Mouse (Mus musculus) heart, adult 2 months (tissue): ENCODE measurements around the gene Fkbp5.

Source experiments
- CTCF ChIP-seq: fragments of 200-600 bp; IDR thresholded peaks from 2 replicates; pipeline ENCODE4 v1.8.1; 2022; ENCODE audit warnings: antibody characterized with exemption, mild to moderate bottlenecking, moderate library complexity
- EP300 ChIP-seq: fragments of 200-500 bp; IDR thresholded peaks from 2 replicates; pipeline ENCODE4 v1.6.1; 2011; ENCODE audit warnings: low read depth, low read length, control low read depth; ENCODE audit not compliant: insufficient read depth
- POLR2A ChIP-seq: fragments of 200-500 bp; IDR thresholded peaks from 2 replicates; pipeline ENCODE4 v1.6.1; 2011; ENCODE audit warnings: mild to moderate bottlenecking, low read depth, low read length, control low read depth; ENCODE audit not compliant: insufficient read depth

DNA sequence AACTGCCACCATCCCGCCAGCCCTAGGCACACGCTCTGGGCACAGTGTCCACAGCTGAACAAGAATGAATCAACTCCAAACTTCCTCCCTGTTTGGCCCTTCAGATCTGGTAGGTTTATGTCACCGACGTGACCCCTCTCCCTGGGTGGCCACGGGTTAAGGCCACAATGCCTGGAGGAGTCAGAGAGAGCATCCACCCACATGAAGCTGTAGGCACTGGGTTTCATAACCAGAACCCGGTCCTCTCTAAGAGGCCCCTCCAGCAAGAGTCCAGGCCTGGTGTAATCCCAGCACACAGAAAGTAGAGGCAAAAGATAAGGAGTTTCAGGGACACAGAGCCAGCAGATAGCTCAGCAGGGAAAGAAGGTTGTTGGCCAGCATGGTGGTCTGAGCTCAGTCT is 13.1 kb downstream of the Fkbp5 start:
- no peak for TF ChIP-seq CTCF
- TF ChIP-seq POLR2A, result no peak
- no peak for TF ChIP-seq EP300
